Mouse (Mus musculus) G1E (cell line): ENCODE results near the gene Rgs6.

Experiments
- CTCF ChIP-seq: IDR thresholded peaks from 2 replicates; pipeline ENCODE4 v1.5.1; 2012; ENCODE audit warnings: low read depth, low read length, inconsistent platforms, mixed read lengths
- GATA1 ChIP-seq: IDR thresholded peaks from 2 replicates; pipeline ENCODE4 v1.6.1; 2012; ENCODE audit warnings: borderline replicate concordance, low read length, inconsistent platforms, mixed read lengths
- POLR2AphosphoS5 ChIP-seq: IDR thresholded peaks from 2 replicates; pipeline ENCODE4 v1.6.1; 2012; ENCODE audit warnings: low read depth, low read length, inconsistent platforms; ENCODE audit not compliant: insufficient replicate concordance

GRCm38 (mm10) chr12:83098646-83099371, 510.7 kb downstream of the Rgs6 start:
- no peak for TF ChIP-seq CTCF
- no peak for TF ChIP-seq GATA1
- TF ChIP-seq POLR2AphosphoS5 = no peak
